In genomic region chr5:114752397-114752796, GRCm38 (mm10) we compare ENCODE assay signal across 32 mouse cellular contexts.
"Had no signal": no experiment of that assay in that cellular context is flagged by ENCODE, and none has a peak within 500 bp of the region (broad histone marks: within the 10 kb centered on the region; RNA-seq: fewer than 3 reads in every experiment).

No protein-coding gene starts in this region.

- H3K9me3 ChIP-seq: limb, embryonic 10.5 days; limb, embryonic 12.5 days; limb, embryonic 13.5 days; limb, embryonic 15.5 days; liver, embryonic 12.5 days; liver, embryonic 13.5 days; liver, embryonic 15.5 days; lung, embryonic 15.5 days; megakaryocyte, embryonic 14.5 days; midbrain, embryonic 10.5 days; midbrain, embryonic 12.5 days; midbrain, embryonic 13.5 days; neural tube, embryonic 12.5 days; neural tube, embryonic 13.5 days had no signal

- H3K4me2 ChIP-seq: limb, embryonic 12.5 days; limb, embryonic 13.5 days; limb, embryonic 15.5 days; liver, embryonic 11.5 days; liver, embryonic 12.5 days; liver, embryonic 13.5 days; liver, embryonic 15.5 days; lung, embryonic 14.5 days; lung, embryonic 15.5 days; midbrain, embryonic 11.5 days; midbrain, embryonic 12.5 days; midbrain, embryonic 13.5 days; neural tube, embryonic 12.5 days; neural tube, embryonic 13.5 days had no signal

- DNase-seq: left cerebral cortex, postnatal 4 days; liver; liver, embryonic 13.5 days; liver, postnatal 0 days; lung, adult 18-20 months; lung, adult 2 months; lung, embryonic 14.5 days; lung, postnatal 10 days; lung, postnatal 14 days; lung, postnatal 36 days; lung, postnatal 4 days; midbrain, embryonic 14.5 days had no signal

- H3K27me3 ChIP-seq: limb, embryonic 12.5 days; limb, embryonic 13.5 days; limb, embryonic 15.5 days; liver, embryonic 12.5 days; liver, embryonic 13.5 days; liver, embryonic 15.5 days; lung, embryonic 15.5 days; megakaryocyte, embryonic 14.5 days; midbrain, embryonic 12.5 days; midbrain, embryonic 13.5 days; neural tube, embryonic 12.5 days; neural tube, embryonic 13.5 days had no signal

- H3K27ac ChIP-seq: limb, embryonic 10.5 days; limb, embryonic 12.5 days; limb, embryonic 13.5 days; limb, embryonic 15.5 days; liver, embryonic 12.5 days; liver, embryonic 13.5 days; liver, embryonic 14.5 days; liver, embryonic 15.5 days; lung, embryonic 15.5 days; macrophage; midbrain, embryonic 10.5 days; midbrain, embryonic 12.5 days; midbrain, embryonic 13.5 days; neural tube, embryonic 12.5 days; neural tube, embryonic 13.5 days had no signal

- ATAC-seq: liver, embryonic 12.5 days; liver, postnatal 0 days; lung, postnatal 0 days; midbrain, embryonic 13.5 days; midbrain, embryonic 16.5 days had no signal

- H3K4me3 ChIP-seq: limb, embryonic 10.5 days; limb, embryonic 12.5 days; limb, embryonic 13.5 days; limb, embryonic 15.5 days; liver, embryonic 12.5 days; liver, embryonic 13.5 days; liver, embryonic 15.5 days; lung, embryonic 15.5 days; megakaryocyte, embryonic 14.5 days; midbrain, embryonic 10.5 days; midbrain, embryonic 12.5 days; midbrain, embryonic 13.5 days; myocyte; neural tube, embryonic 12.5 days; neural tube, embryonic 13.5 days had no signal

- H3K4me1 ChIP-seq: limb, embryonic 10.5 days; limb, embryonic 12.5 days; limb, embryonic 13.5 days; limb, embryonic 15.5 days; liver, embryonic 12.5 days; liver, embryonic 13.5 days; liver, embryonic 15.5 days; lung, embryonic 15.5 days; midbrain, embryonic 10.5 days; midbrain, embryonic 12.5 days; midbrain, embryonic 13.5 days; neural tube, embryonic 12.5 days; neural tube, embryonic 13.5 days had no signal

- H3K9ac ChIP-seq: limb, embryonic 12.5 days; limb, embryonic 13.5 days; limb, embryonic 15.5 days; liver, embryonic 12.5 days; liver, embryonic 13.5 days; liver, embryonic 14.5 days; liver, embryonic 15.5 days; liver, postnatal 0 days; lung, embryonic 14.5 days; lung, embryonic 15.5 days; midbrain, embryonic 12.5 days; midbrain, embryonic 13.5 days; neural tube, embryonic 12.5 days; neural tube, embryonic 13.5 days had no signal
